Mouse (Mus musculus) skeletal muscle tissue, postnatal 0 days (tissue): ENCODE results near the gene Grb2. TPM values are rescaled to one million over a fixed set of nuclear protein-coding genes. Genes with fewer than 3 reads are reported as not detected.

Experiments
- polyA plus RNA-seq: library from polyadenylated mRNA; unstranded; fragments of >200 nt; fragmentation: Nextera tagmentation; extraction: Ambion mirVana; gene quantifications from 2 replicates; pipeline ENCODE4 v1.2.1, GENCODE M21; 2015

The Grb2 gene
- 83.7 and 94.0 TPM in 2 replicates for polyA plus RNA-seq

GRCm38 (mm10) chr11:115708209-115708876 lies at the start of gene Grb2:
Grb2 (minus strand) TSS chr11:115708597.

GRCm38 (mm10) chr11:115627705-115628464 lies 80.5 kb downstream of the Grb2 start, which contains the start of gene Slc25a19:
Slc25a19 (minus strand) TSS chr11:115628295.

GRCm38 (mm10) chr11:115612410-115613137 lies 95.8 kb downstream of the Grb2 start, which contains the start of gene Mif4gd:
Mif4gd (minus strand) TSS chr11:115612969.

GRCm38 (mm10) chr11:115603476-115604303 lies 104.7 kb downstream of the Grb2 start, which contains the start of the genes Mrps7 and Gga3:
Mrps7 (plus strand) TSS chr11:115603925.
Gga3 (minus strand) TSS chr11:115604051.

Other genes with a start within 250 kb of the Grb2 start
- 0.15 and 0.23 TPM in 2 replicates for gene Slc16a5, start 246.1 kb downstream of the Grb2 start, polyA plus RNA-seq
- 2.2 and 3.2 TPM in 2 replicates for gene Armc7, start 232.9 kb downstream of the Grb2 start, polyA plus RNA-seq
- gene Nt5c, start 216.7 kb downstream of the Grb2 start, polyA plus RNA-seq, result 27.5 and 42.0 TPM in 2 replicates
- gene Jpt1, start 194.2 kb downstream of the Grb2 start, polyA plus RNA-seq, result 563 and 597 TPM in 2 replicates
- gene Sumo2, start 172.3 kb downstream of the Grb2 start, polyA plus RNA-seq, result 392 and 414 TPM in 2 replicates
- 41.2 and 48.4 TPM in 2 replicates for gene Nup85, start 144.2 kb downstream of the Grb2 start, polyA plus RNA-seq
- gene Mrps7, start 104.7 kb downstream of the Grb2 start, polyA plus RNA-seq, result 94.2 and 98.5 TPM in 2 replicates
- 6.8 and 9.8 TPM in 2 replicates for gene Gga3, start 104.5 kb downstream of the Grb2 start, polyA plus RNA-seq
- gene Mif4gd, start 95.6 kb downstream of the Grb2 start, polyA plus RNA-seq, result 30.1 and 42.9 TPM in 2 replicates
- gene Slc25a19, start 80.3 kb downstream of the Grb2 start, polyA plus RNA-seq, result 18.5 and 27.4 TPM in 2 replicates
- 13.5 and 14.3 TPM in 2 replicates for gene Tmem94, start 56.8 kb upstream of the Grb2 start, polyA plus RNA-seq
- 7.4 and 7.9 TPM in 2 replicates for gene Caskin2, start 105.0 kb upstream of the Grb2 start, polyA plus RNA-seq
- 18.6 and 21.4 TPM in 2 replicates for gene Tsen54, start 106.1 kb upstream of the Grb2 start, polyA plus RNA-seq
- gene Llgl2, start 115.5 kb upstream of the Grb2 start, polyA plus RNA-seq, result 13.0 and 14.3 TPM in 2 replicates
- 0.19 and 0.31 TPM in 2 replicates for gene Myo15b, start 149.8 kb upstream of the Grb2 start, polyA plus RNA-seq
- gene Smim5, start 191.4 kb upstream of the Grb2 start, polyA plus RNA-seq, result 35.1 and 36.7 TPM in 2 replicates
- 0.64 and 0.80 TPM in 2 replicates for gene Smim6, start 203.4 kb upstream of the Grb2 start, polyA plus RNA-seq
- gene Sap30bp, start 224.7 kb upstream of the Grb2 start, polyA plus RNA-seq, result 20.3 and 23.4 TPM in 2 replicates
- 5.2 and 5.6 TPM in 2 replicates for gene Recql5, start 224.9 kb upstream of the Grb2 start, polyA plus RNA-seq